Mouse (Mus musculus): ENCODE measurements around the gene Olfr1148.

The Olfr1148 gene

DNA sequence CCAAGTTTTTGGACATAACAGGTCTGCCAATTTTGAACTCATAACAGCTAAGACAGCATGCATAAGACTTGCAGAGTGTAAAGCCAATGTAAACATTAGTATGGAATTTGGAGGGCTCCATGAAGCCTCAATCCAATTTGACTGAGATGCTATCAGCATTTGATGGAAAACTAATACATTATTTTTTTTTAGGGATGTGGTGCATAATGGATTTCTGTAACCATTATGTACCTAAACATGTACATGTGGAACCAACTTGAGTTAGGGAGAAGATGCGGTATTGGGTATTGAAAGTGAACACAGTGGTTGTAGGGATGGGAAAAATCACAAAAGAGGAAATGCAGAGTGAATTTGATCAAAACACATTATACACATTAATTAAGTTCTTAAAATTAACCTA lies at the start of gene Olfr1148:
Gene Olfr1148, plus strand, starts transcription at position 301 of the 400 bp plus-strand sequence.
- DNase-seq (ENCODE audit: low spot score) = no peak

DNA sequence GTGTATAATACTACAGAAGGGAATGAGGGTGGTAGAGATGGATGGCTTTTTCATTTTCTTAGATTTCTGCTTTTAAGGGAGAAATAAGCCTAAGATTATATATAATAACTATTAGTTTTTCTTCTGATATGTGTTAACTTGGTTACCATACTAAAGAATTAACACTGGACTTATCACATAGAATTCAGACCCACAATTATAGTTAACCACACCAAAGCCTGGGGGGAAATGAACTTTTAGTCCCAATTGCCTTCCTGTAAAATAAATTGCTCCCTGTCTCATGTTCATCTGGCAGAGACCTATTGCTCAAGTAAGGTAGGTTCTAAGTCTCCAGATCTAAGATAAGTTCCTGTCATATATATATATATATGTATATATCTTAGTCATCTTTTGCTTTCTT lies 30.0 kb upstream of the Olfr1148 start, which contains the start of gene Olfr1143:
Gene Olfr1143, plus strand, starts transcription at position 301 of the 400 bp plus-strand sequence.
- DNase-seq (ENCODE audit: low spot score) = no peak

DNA sequence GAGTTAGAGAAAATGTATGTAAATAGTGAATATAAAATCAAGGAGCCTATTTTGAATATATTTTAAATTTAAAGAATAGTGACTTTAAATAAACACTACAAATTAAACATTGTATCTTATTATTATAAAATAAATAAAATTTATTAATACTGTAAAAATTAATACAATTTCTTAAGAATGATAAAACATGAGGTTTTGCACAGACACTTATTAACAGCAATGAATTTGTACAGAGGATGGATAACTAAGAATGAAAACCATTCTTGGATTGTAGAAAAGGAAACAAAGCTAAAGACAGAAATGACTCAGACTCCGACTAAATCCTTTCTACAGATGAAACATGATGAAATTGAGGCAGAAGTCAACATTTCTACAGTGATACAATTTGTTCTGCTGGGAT lies 20.8 kb upstream of the Olfr1148 start, which contains the start of gene Olfr1145:
Gene Olfr1145, plus strand, starts transcription at position 301 of the 400 bp plus-strand sequence.
- no peak for DNase-seq (ENCODE audit: low spot score)

DNA sequence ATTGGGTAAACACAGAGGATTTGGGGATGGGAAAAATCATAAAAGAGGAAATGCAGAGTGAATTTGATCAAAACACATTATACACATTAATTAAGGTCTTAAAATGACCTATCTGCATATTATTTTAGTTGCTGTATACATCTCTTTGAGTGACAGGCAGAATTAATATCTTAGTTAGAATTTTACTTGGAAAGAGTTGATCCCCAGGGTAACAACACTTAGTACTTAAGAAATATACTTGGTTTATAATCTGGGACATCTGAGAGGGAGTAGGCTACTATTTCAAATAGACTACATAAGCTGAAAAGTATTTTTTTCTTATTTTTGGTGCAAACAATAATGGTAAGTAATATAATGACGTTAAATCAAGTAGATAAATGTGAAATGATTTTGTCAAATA lies 13.4 kb downstream of the Olfr1148 start, which contains the start of gene Olfr1150-ps1:
Gene Olfr1150-ps1, plus strand, starts transcription at position 301 of the 400 bp plus-strand sequence.
- DNase-seq (ENCODE audit: low spot score) = no peak

DNA sequence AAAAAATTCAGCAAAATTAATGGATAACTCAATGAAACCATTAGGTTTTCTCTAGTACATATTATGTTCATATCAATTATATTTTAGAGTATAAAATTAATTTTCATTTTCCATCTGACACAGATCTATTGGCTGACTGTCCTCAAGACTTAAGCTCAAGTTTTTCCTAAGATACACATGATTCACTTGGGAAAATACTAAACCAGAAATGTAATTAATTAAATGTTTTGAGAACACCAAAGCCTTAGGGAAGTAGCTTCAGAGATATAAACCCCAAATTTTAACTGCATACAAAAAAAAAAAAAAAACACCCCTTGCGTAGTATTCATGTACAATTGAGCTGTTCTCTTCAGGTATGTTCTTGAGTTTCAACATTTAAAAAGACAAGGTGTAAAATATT lies 25.2 kb downstream of the Olfr1148 start, which contains the start of gene Olfr1151:
Gene Olfr1151, plus strand, starts transcription at position 301 of the 400 bp plus-strand sequence.
- no peak for DNase-seq (ENCODE audit: low spot score)

DNA sequence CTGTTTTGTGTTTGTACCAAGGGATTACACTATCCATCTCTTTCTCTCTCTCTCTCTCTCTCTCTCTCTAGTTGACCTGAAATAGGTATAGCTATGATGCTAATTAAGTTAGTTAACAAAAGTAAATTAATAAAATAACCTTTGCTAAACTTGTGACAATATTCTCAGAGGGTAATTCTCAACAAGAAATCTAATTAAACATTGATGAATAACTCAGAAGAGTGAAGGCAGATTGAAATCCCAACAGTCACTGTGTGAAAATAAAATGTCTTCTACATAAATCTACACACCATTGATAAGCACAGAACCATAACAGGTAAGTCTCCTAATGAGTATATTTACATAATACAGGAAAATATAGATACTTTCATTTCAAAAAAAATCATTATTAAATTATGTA lies 35.9 kb downstream of the Olfr1148 start, which contains the start of gene Olfr1152:
Gene Olfr1152, plus strand, starts transcription at position 301 of the 400 bp plus-strand sequence.
- no peak for DNase-seq (ENCODE audit: low spot score)
